Mouse (Mus musculus): ENCODE measurements at regions not wholly inside any gene's neighbourhood (a gene's known extent, or its start where the extent isn't known, plus 50 kb on each side); places are given as distances from the start of the nearest gene placed in this dataset.

DNA sequence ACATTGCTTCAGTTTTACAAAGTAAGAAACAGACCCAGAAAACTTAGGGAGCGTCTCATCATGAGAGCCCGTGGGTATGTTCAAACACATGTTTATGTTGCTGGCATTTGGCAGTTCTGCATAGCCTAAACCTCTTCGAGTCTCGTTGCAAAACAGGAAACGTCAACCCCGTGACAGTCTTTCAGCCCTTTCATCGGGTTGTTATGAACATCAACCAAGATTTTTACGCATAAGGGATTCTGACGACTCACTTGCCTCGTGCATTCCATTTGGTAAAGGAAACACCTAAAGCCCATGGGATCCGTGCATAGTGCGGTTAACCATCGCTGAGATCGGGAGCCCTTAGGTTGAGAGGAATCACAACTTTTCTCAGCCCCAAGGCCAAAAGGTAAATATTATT is 115.7 kb downstream of the Gpam start:
- DNase-seq (ENCODE audit: low read depth, low spot score) = no peak

DNA sequence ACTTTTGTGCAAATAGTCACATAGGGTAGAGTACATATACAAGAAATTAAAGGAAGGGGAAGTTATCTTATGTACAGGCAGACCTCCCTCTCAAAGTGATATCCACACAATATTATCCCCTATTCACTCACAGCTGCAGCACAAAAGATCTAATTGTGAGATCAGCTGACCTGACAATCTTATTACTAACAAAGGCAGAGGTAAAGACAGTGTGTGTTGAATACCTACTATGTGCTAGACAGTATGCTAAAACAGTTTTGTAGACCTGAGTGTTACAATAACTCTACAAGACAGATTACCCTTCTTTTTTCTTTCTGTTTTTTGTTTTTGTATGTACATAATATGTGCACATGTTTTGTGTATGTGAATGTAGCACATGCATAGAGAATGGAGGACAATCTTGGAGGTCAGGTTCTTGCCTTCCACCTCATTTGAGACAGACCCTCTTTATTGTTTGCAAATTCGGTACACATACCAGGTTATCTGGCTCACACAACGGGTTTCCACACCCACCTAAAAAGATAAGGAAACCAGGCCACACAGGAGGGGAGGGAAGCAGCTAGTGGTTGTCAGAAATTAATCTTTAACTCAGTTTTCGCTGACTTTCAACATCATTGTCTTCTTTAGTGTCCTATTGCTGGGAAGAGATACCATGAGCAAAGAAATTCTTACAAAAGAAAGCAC is 118.4 kb downstream of the Gpam start:
- no peak for DNase-seq (ENCODE audit: low read depth, low spot score)

DNA sequence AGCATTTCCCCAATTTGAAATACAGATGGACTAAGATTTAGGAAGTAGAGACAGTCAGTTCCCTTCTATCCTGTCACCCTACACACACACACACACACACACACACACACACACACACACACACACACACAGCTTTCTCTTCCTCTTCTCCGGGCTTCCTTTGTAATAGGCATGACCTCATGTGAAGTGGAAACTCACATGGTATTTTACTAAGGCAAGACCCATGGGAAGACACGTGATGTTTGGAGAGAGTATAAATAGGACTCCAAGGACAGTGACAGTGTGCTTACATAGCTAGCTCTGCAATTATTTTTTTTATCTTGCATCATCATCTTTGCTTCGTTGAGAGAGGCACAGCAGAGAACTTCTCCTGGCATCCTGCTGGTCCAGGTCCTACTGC is 137.1 kb downstream of the Gpam start:
- DNase-seq (ENCODE audit: low read depth, low spot score) = peak; percentile 13

DNA sequence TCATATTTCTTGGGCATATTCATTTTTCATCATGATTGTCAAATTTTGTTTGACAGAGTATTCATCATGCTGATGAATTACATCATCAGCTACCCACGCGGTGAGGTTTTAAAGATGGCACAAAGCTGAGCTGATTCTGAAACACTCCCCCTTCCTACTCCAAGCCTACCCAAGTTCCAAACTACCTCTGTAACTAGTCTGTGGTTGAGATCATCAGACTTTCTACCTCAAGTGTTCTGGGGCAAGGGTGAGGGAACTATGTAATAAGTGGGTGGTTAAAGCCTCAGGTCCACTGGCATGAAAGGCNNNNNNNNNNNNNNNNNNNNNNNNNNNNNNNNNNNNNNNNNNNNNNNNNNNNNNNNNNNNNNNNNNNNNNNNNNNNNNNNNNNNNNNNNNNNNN is 142.5 kb downstream of the Gpam start:
- DNase-seq (ENCODE audit: low read depth, low spot score) = no peak

DNA sequence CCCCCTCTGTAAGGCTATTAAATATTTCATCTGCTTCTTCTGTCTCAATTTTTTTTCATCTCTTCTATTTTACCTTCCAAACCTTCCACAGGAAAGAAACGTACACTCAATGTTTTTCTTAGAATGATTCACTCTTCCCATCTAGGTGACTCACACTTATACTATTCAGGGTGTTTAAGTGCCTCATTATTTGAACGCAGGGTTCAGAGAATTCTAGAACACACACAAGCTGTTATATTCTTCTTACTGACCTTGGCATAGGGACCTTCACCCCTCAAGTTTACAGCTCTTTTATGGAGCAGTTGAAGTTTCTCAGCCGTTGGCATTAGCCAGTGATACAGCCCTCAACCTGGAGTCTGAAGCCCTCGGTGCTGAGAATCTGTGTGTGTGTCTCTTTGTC is 144.2 kb downstream of the Gpam start:
- DNase-seq (ENCODE audit: low read depth, low spot score) = no peak

DNA sequence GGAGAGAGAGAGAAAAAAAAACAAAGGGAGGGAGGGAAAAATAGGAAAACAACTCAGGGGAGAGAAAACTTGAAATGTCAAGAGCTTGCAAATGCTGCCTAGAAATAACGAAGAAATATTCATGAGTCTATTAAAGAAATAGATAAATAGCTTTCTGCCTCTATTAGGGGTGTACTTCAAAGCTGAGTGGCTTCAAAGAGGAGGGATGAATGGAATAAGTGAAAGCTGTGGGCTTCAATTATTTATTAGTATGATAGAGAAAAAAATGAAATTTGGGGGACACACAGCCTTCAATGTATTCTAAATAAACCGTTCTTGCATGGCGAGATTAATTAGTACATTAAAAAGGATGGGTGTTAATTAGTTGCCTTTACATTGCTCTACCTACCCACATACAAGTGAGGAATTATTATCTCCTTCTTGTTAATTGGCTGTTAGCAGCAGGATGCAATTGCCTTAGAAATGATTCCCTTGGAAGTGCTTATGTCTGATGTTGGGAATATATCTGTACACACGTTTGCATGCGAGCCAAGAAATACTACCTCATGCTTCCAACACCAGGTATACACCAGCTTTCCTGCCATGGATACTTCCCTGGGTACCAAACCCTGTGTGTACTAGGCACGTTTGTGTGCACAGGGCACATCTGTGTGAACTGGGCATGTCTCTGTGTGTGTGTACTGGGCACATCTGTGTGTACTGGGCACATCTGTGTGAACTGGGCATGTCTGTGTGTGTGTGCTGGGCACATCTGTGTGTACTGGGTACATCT is 155.4 kb downstream of the Gpam start:
- no peak for DNase-seq (ENCODE audit: low read depth, low spot score)

DNA sequence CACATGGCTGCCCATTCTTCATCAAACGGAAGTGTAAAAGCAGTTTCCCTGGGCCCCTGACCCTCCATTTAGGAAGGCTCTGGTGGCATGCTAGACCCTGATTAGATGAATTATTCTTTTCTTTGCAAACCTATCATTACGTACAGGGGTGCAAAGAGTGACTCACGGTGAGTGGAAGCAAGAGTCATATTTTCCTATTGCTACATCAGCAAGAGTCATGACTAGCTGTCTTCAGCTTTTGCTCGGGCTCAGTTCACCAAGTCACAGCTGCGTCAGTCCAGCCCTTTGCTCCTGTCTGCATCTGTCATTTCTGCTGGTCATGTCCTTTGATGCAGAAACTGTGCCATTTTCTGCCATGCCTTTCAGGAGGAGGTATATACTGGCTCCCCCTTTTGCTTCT is 168.7 kb downstream of the Gpam start:
- DNase-seq (ENCODE audit: low read depth, low spot score) = no peak

DNA sequence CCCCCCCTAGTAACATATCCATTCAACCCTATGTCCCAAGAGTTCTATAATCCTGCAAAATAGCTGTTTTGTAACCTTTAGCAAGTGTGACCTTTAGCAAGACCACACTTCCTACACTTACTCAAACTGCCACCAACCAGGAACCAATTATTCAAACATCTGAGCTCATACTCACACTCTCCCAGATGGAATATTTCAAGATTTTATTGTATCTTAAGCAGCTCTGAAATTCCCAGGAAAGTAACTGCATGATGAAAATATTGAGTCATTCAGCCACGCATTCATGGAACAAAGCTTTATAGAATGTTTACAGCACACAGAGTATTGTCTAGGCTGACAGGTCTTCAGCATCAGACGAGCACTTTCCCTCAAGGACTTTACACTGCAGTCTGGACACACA is 171.9 kb downstream of the Gpam start:
- DNase-seq (ENCODE audit: low read depth, low spot score) = no peak

DNA sequence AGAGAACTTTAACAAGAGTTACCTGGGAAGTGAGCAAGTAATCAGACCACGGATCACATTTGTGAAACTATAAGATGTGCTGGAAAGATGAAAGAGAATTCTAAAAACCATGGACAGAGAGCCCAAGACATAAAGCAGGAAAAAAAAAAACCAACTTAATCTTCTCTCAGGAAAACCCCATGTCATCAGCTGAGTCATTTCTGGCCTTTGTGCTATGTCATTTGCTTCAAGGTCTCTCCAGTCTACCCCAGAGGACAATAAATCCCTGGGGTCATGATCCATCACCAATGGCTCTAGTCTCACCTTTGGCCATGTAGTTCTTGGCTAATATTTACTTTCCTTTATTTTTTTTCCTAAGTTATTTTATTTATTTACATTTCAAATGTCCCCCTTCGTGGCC is 174.5 kb downstream of the Gpam start:
- DNase-seq (ENCODE audit: low read depth, low spot score) = no peak

DNA sequence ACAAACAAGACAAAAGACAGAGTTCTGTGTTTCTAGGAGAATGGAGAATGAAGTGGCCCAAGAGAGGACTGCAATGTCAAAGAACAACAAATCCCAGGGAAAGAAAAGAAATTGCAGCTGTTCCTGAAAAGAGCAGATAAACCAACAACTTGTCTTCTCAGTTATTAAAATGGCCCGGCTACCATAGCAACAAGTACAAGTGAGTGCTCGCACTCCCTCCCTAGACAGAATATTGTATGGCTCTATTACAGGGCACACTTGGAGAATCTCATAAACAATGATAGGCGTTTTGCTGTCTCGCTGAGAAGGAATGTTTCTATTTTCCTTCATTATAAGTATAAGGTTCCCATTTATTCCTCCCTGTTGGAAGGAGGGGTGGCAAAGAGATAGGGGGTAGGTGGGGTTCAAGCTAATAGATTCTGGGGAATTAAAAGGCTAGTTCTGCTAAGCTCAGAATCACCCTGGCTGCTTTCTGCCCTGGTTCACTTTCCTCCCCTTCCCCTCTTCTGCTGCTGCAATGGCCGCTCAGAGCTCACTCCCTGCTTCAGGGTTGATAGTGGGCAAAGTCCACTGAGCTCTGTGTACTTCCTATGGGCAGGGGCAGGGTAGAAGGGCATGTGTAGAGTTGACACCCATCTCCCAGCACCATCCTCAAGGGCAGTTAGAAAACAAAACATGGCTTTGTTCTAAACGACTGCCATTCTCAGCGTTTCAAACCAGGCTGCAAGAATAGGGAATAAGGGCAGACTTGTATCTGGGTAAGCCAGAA is 178.5 kb downstream of the Gpam start:
- DNase-seq (ENCODE audit: low read depth, low spot score) = no peak

DNA sequence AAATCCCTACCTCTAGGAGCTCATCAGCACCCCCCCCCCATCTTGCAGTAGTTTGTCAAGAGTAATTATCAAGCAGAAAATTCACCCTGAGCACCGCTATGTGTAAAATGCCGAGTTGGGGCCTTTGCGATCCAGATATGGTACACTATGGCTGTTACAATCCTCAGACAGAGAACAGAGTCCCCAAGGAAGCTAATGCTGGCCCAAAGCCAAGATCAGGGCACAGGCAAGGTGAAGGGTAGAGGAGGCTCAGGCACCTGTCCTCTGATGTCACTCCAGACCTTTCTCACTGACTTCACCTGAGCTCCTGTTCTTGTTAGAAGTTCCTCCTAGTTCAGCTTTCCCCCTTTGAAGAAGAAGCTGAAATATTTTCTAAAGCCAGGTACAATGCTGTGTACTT is 179.5 kb downstream of the Gpam start:
- DNase-seq (ENCODE audit: low read depth, low spot score) = no peak

DNA sequence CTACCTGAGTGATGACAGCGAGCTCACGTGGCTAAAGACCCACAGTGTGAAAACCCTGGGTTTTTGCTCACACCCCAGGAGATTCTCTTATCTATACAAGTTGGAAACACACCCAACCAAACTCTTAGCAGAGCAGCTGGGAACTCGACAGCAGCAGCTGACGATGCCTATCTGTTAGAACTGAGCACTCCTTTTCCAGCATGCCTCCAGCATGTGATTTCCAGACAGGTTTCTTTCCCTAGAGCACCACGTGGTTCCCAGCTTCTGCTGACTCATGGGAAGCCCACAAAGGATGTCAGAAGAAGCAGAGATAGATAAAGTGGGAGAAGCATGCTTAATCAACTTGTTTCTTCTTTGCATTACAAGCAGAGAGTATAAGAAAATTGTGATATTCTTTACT is 194.5 kb downstream of the Gpam start:
- DNase-seq (ENCODE audit: low read depth, low spot score) = no peak

DNA sequence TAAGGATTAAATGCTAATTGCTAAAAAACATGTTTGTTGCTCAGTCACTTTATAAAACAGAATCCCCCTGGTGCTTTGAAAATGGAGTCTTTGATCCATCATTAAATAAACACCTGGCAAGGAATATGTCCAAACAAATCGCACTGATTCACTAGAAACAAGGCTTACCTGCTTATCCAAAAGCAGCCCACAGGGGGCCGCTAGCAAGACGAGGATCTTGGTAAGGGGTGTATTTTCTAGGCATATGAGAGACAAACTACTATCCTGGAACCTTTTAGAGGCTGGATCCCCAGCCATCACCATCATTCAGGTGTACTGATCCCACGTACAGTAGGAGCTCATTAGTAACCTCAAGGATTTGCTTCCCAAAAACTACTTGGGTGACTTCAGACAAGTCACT is 201.2 kb downstream of the Gpam start:
- DNase-seq (ENCODE audit: low read depth, low spot score) = no peak

DNA sequence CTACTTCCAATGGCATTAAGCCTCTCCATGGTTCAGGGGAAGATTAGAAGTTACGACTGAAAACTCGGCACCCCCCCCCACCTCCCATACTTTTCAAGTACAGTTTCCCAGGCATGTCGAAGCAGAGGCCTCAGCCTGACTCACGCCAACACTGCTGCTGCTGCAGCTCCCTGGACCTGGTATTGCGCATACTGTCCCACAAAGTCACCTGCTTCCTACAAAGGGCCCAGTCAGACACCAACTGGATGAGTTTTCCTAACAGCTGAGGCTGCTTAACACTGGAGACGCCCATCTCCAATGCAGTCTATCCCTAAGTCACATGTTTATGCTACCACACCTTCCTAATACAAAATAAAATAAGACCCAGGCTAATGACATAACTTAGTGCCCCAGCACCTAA is 207.4 kb downstream of the Gpam start:
- no peak for DNase-seq (ENCODE audit: low read depth, low spot score)

DNA sequence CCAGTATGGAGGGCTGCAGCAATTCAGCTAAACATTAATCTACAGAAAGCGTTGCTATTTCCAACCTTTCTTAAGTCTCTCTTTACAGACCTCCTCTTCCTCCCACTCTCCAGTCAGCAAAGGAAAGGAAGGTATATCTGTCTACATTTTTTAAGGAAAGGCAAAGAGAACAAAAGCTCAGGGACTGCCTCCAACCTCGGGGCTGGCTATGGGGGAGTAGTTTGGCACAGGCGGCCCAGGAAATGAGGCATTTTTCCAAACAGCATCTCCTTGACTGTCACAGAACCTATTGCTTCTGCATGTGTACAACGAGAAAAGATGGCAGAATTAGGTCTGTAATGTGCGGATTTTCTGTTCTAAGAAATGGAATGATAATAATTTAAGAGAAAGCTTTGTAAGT is 233.4 kb downstream of the Gpam start:
- DNase-seq (ENCODE audit: low read depth, low spot score) = no peak

DNA sequence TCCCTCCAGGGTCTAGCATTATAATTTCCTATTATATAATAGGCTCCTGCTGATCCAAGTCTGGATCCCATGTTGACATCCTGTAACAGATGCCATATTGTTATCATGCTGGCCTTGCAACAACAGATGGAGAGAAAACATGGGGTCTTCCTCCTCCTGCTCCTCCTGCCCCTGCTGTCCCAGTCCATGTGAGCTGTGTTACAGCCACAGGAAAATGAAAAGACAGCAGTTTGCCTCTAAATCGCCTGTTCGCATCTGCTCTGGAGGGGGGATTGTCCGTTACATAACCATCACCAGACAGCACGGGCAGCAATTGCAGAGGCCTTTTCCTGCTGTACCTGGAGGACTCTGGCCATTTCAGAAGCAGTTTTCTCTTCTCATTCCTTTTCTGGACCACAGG is 260.0 kb downstream of the Gpam start:
- DNase-seq (ENCODE audit: low read depth, low spot score) = no peak

DNA sequence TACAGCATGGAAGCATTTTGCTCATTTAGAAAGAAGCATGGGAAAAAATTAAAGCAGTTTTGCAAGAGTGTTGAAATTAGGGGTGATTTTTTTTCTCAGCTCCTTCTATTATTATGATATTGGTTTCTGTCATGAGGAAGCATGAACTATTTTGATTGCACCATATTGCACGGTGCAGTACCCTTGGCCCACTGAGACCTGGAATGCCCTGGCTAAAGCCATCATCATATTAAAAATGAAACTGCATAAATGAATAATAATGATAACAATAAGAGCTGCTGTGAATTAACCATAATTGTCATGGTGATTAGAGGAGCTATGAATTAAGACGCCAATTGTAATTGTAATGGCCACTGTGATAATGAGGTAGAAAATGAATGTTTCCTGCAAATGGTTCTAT is 271.8 kb downstream of the Gpam start:
- no peak for DNase-seq (ENCODE audit: low read depth, low spot score)

DNA sequence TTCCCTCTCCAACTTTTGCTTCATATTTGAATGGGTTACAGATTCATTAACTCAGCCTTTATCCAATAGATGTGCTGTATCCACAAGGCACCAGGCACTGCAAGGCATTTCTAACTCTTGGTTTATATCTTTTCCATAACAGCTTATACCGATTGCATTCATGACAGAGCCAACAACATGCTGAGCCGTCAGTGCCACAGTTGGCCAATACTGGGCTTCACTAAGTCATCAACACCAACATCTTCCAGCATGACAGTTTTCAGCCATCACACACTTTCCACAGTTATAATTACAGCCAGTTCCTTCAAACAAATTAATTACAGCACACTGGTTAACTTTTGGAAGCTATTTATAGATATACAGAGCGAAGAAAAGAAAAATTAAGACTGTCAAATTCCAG is 288.8 kb downstream of the Gpam start:
- no peak for DNase-seq (ENCODE audit: low read depth, low spot score)

DNA sequence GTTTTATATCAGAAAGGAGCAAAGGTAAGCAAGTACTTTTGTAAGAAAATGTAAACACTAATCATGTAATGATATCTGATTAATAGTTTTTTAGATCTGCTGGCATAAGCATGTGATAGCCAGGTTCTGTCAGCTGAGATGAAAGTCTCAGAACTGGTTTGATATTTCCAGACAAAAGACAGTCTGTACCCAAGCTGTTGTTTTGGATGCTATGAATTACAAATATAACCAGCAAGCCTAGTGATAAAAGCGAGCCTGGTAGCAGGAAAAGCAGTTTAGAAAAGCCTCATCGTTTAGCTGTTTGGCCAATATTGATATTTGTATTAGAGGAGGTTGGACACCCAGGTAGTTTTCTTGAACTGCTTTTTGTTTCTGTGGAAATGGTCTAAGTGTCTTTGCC is 290.6 kb downstream of the Gpam start:
- no peak for DNase-seq (ENCODE audit: low read depth, low spot score)

DNA sequence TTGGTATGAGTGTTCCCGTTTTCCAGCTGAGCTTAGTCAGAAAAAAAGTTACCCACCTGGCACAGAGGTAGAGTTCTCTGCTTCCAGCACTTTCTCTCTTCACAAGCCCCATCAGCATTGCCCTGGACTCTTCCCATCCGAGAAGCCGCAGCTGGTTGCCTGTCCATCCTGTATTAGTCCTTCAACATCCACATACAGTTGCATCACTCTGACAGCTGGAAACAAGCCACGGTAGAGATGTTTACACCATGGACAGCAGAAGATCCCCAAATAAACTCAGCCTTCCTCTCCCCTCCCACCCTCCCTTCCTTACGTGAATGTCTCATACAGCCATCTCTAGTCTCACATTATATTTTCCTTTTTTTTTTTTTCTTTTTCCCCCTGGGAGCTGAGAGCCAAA is 304.9 kb downstream of the Gpam start:
- no peak for DNase-seq (ENCODE audit: low read depth, low spot score)

DNA sequence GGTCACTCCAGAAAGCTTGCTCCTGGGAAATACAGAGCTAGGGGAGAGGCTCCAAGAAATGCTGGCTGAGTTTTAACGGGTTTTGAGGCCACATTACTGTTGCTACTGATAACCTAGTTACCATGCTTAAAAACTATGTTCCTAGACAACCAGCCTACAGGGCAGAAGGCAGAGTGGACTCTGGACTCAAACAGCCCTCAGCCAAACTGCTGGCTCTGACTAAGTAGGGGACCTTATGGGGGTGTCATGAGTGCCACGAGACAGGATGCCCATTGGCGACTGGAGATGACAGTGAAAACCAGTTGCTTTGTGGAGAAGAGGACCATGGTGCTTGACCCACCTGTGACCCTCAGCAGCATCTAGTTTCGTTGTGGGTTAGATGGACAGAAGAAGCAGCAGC is 306.5 kb downstream of the Gpam start:
- DNase-seq (ENCODE audit: low read depth, low spot score) = no peak

DNA sequence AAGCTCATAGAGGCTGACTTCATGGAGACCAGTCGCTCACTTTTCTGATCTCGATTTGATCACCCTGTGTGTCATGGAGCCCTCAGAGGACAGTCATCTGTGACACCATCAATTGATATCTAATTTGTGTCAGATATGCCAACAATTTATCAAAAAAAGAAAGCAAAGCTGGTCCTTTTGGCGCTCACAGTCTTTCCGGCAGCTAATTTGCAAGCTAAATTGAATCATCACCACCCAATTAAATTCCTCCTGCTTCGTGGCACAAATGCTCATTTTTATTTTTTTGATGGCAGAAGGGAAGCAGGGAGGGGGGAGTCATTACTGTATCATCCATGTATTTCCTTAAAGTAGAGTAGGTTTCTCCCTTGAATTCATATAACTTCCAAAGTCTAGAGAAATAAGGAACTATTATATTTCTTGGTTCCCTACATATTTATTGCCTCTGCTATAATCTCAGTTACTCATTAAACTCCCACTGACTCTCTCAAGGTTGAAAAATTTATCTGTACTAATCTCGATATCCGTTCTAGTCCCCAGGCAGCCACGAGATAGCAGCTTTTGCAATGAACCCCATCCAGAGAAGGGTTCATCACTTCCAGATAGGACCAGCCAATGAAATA is 325.8 kb downstream of the Gpam start:
- no peak for DNase-seq (ENCODE audit: low read depth, low spot score)

All from A20 (cell line).